Mouse (Mus musculus) macrophage (primary cell): ENCODE measurements around the gene Atp6v0e2. TPM values are rescaled to one million over a fixed set of nuclear protein-coding genes. Genes with fewer than 3 reads are reported as not detected.

ENCODE experiments used
- H3K27ac ChIP-seq: fragments of 350-480 bp; formaldehyde crosslinking; 2 replicates; pipeline ENCODE4 v1.9.0; 2021
- H3K36me3 ChIP-seq: fragments of 350-480 bp; formaldehyde crosslinking; 2 replicates; pipeline ENCODE4 v1.9.0; 2021; ENCODE audit errors: inconsistent target
- H3K4me3 ChIP-seq: fragments of 350-480 bp; formaldehyde crosslinking; 2 replicates; pipeline ENCODE4 v1.9.0; 2021; ENCODE audit errors: inconsistent target
- H3K79me2 ChIP-seq: fragments of 350-480 bp; formaldehyde crosslinking; 2 replicates; pipeline ENCODE4 v1.9.0; 2021; ENCODE audit errors: inconsistent target
- WGBS: methylation state at CpG from one replicate; pipeline ENCODE4 v1.1.7; 2026; ENCODE audit warnings: inconsistent platforms; ENCODE audit not compliant: missing documents; 5-methylcytosine and 5-hydroxymethylcytosine counted together
- polyA plus RNA-seq: library from polyadenylated mRNA; stranded (reverse); fragments of 250-400 nt; gene quantifications from 3 replicates; pipeline ENCODE4 v1.2.4, GENCODE M21; 2018; ENCODE audit warnings: inconsistent platforms

Atp6v0e2 gene
- polyA plus RNA-seq, 1 experiment from 2014 or later: not detected

GRCm38 (mm10) chr6:48578736-48579135, 41.3 kb downstream of the Atp6v0e2 start:
- no peak overlapping the region for H3K4me3 ChIP-seq
- no peaks in the 10 kb centered on the region for H3K79me2 ChIP-seq
- H3K27ac ChIP-seq: peak overlapping the region; percentile 31
- WGBS: 53% methylated on average over 5 of the region's 5 CpGs
- H3K36me3 ChIP-seq: no peaks in the 10 kb centered on the region

- peak overlapping the region; percentile 31 for H3K27ac ChIP-seq
- H3K4me3 ChIP-seq: peak overlapping the region; percentile 4; the same call in 1 of the 2 replicates
Observed at GRCm38 (mm10) chr6:48579215-48579648, 41.8 kb downstream of the Atp6v0e2 start.

GRCm38 (mm10) chr6:48581257-48581656, 43.8 kb downstream of the Atp6v0e2 start:
- no peak overlapping the region for H3K4me3 ChIP-seq
- no peak overlapping the region for H3K27ac ChIP-seq
- no peaks in the 10 kb centered on the region for H3K36me3 ChIP-seq
- 82% methylated on average over 3 of the region's 3 CpGs for WGBS
- H3K79me2 ChIP-seq: no peaks in the 10 kb centered on the region

More at GRCm38 (mm10) chr6:48579215-48579648, 41.8 kb downstream of the Atp6v0e2 start:
- no peaks in the 10 kb centered on the region for H3K36me3 ChIP-seq
- WGBS: 0% methylated on average over 5 of the region's 5 CpGs
- H3K79me2 ChIP-seq: no peaks in the 10 kb centered on the region

- 82% methylated on average over 3 of the region's 3 CpGs for WGBS
Observed at GRCm38 (mm10) chr6:48582037-48582436, 44.6 kb downstream of the Atp6v0e2 start.

GRCm38 (mm10) chr6:48589194-48589750, 51.9 kb downstream of the Atp6v0e2 start, which contains the start of gene Gm45021:
Gm45021 (plus strand) TSS chr6:48589610.
- WGBS: 17% methylated on average over 6 of the region's 6 CpGs
- no peak within 1 kb of the TSS for H3K27ac ChIP-seq
- no peaks in the 10 kb centered on the region for H3K36me3 ChIP-seq
- H3K79me2 ChIP-seq: peaks cover 2% of the 10 kb centered on the region; the same call in 1 of the 2 replicates
- H3K4me3 ChIP-seq: no peak within 1 kb of the TSS

More at GRCm38 (mm10) chr6:48582037-48582436, 44.6 kb downstream of the Atp6v0e2 start:
- Histone ChIP-seq H3K27ac (no peak overlapping the region), H3K79me2 (no peaks in the 10 kb centered on the region), H3K36me3 (no peaks in the 10 kb centered on the region), H3K4me3 (no peak overlapping the region)

Other genes with a start within 250 kb of the Atp6v0e2 start
- gene Krba1, start 142.0 kb upstream of the Atp6v0e2 start, polyA plus RNA-seq: 0.22 to 0.59 TPM (median 0.28 TPM) in 3 replicates
- gene Zfp467, start 91.8 kb upstream of the Atp6v0e2 start, polyA plus RNA-seq: 13.5 to 23.8 TPM (median 17.5 TPM) in 3 replicates
- not detected in 3 replicates for gene Sspo, start 89.4 kb upstream of the Atp6v0e2 start, polyA plus RNA-seq
- gene Lrrc61, start 17.2 kb downstream of the Atp6v0e2 start, polyA plus RNA-seq: 15.1 to 31.1 TPM (median 17.8 TPM) in 3 replicates
- gene Rarres2, start 35.2 kb downstream of the Atp6v0e2 start, polyA plus RNA-seq: not detected in 3 replicates
- not detected in 3 replicates for gene Gm45021, start 52.0 kb downstream of the Atp6v0e2 start, polyA plus RNA-seq
- 5.1 to 7.5 TPM (median 7.1 TPM) in 3 replicates for gene Repin1, start 56.3 kb downstream of the Atp6v0e2 start, polyA plus RNA-seq
- gene Gm44965, start 56.3 kb downstream of the Atp6v0e2 start, polyA plus RNA-seq: not detected in 3 replicates
- gene Zfp775, start 64.4 kb downstream of the Atp6v0e2 start, polyA plus RNA-seq: 1.2 to 1.9 TPM (median 1.3 TPM) in 3 replicates
- 0.04 TPM in 1 of 3 replicates, not detected in the others for gene AI854703, start 89.1 kb downstream of the Atp6v0e2 start, polyA plus RNA-seq
- gene Gimap8, start 109.6 kb downstream of the Atp6v0e2 start, polyA plus RNA-seq: 0.19 TPM in 1 of 3 replicates, not detected in the others
- gene Gimap9, start 138.5 kb downstream of the Atp6v0e2 start, polyA plus RNA-seq: 0.13 to 0.43 TPM in 2 of 3 replicates, not detected in the other
- 0.22 to 1.1 TPM (median 0.44 TPM) in 3 replicates for gene Gimap4, start 146.9 kb downstream of the Atp6v0e2 start, polyA plus RNA-seq
- 0.79 to 2.1 TPM in 2 of 3 replicates, not detected in the other for gene Gimap6, start 170.6 kb downstream of the Atp6v0e2 start, polyA plus RNA-seq
- gene Gm28053, start 181.0 kb downstream of the Atp6v0e2 start, polyA plus RNA-seq: not detected in 3 replicates
- 0.37 TPM in 1 of 3 replicates, not detected in the others for gene Gimap7, start 181.0 kb downstream of the Atp6v0e2 start, polyA plus RNA-seq
- gene Gimap1, start 201.4 kb downstream of the Atp6v0e2 start, polyA plus RNA-seq: not detected in 3 replicates
- not detected in 3 replicates for gene Gimap5, start 208.6 kb downstream of the Atp6v0e2 start, polyA plus RNA-seq
- gene Gimap3, start 233.2 kb downstream of the Atp6v0e2 start, polyA plus RNA-seq: 0.32 TPM in 1 of 3 replicates, not detected in the others